12 mouse cellular contexts compared by ENCODE assay signal in genomic region chr12:76807796-76808195, GRCm38 (mm10). TPM values are rescaled to one million over a fixed set of nuclear protein-coding genes. Genes with fewer than 3 reads are reported as not detected.
"Had no signal": no experiment of that assay in that cellular context is flagged by ENCODE, and none has a peak within 500 bp of the region (broad histone marks: within the 10 kb centered on the region; RNA-seq: fewer than 3 reads in every experiment).

No protein-coding gene starts in this region.

- H3K27ac ChIP-seq: limb, embryonic 13.5 days; liver, embryonic 14.5 days; midbrain, embryonic 13.5 days had no signal

- ATAC-seq: intestine, embryonic 16.5 days; midbrain, embryonic 13.5 days had no signal

- DNase-seq: kidney, adult 2 months; kidney, postnatal 25 days; lung, adult 18-20 months; spleen, adult 18-20 months; thymus, adult 2 months; thymus, postnatal 25 days had no signal

- H3K4me3 ChIP-seq: limb, embryonic 13.5 days; midbrain, embryonic 13.5 days had no signal

RNA-seq across cellular contexts. Expression of gene Gpx2, which starts 12.4 kb away (rescaled TPM):
- total RNA-seq: megakaryocyte progenitor cell, adult 5-6 weeks had no signal

RNA-seq across cellular contexts. Expression of gene Rab15, which starts 14.9 kb away (rescaled TPM):
- total RNA-seq: liver, adult 2 months had no signal
